In the genomic region with DNA sequence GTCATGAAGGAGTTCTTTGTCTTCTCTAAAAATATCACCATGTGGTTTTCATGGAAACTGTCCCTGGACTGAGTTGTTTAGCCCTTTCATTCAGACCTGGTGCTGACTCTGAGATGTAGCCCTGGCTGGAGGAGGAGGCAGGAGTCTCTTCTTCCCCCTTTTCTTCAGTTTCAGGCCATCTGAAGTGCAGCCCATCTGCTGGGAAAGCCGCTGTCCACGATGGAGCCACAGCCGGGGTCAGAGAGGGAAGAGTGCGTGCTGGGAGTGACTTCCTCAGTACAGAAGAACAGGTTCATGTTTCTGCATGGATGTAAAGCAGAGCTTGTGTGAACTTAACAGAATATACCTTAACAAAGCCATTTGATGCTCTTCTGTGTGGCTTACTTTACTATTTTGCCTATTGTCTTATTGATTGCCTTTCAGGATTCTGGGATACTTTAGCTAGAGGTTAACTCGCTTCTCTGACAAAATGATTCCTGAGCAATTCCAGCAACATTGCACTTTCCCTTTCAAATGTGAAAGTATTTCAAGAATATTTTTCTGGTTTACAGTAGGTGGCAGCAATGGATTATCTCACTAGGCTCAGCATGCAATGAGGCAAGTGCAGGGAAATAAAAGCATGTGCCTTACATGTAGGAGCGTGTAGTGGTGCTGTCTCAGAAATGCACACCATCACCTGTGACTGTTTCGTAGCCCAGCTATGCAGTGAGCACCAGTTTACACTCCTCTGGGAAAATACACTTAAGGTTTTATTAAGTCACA, we compare ENCODE assay signal across 8 mouse cellular contexts. TPM values are rescaled to one million over a fixed set of nuclear protein-coding genes. Genes with fewer than 3 reads are reported as not detected.
A peak's percentile ranks its signal among the peaks of the same experiment; 100 is the strongest.
DNase-seq lines count a peak whose midpoint lies in the region; ATAC-seq and TF ChIP-seq lines count a peak whose summit lies in the region.

No protein-coding gene starts in this region.

- no peaks in the 10 kb centered on the region for H3K9me3 ChIP-seq in heart, embryonic 16.5 days (replicated peaks; ENCODE audit: control insufficient read depth, low read length)
- no peaks in the 10 kb centered on the region for H3K9me3 ChIP-seq in intestine, postnatal 0 days (ENCODE audit: control insufficient read depth)

- no peak for TF ChIP-seq POLR2A in bone marrow macrophage, adult 2 months (IDR thresholded peaks at IDR 0.05; ENCODE audit: borderline replicate concordance, low read depth, low read length)

- no peak for ATAC-seq in heart, embryonic 16.5 days (replicated peaks; ENCODE audit: extremely low read depth, insufficient read depth, low FRiP score)
- ATAC-seq in intestine, postnatal 0 days: no peak

- no peaks in the 10 kb centered on the region for H3K36me3 ChIP-seq in heart, embryonic 16.5 days (ENCODE audit: control insufficient read depth, insufficient read depth)
- no peaks in the 10 kb centered on the region for H3K36me3 ChIP-seq in intestine, postnatal 0 days (ENCODE audit: control insufficient read depth, insufficient read depth)

- DNase-seq in heart, adult 9 months (ENCODE audit: low spot score in 2 of 2): no peak
- DNase-seq in 3T3-L1 (ENCODE audit: low read depth, low spot score): peak; percentile 77
- DNase-seq in ovary, postnatal 10 days (ENCODE audit: low spot score): no peak
- DNase-seq in layer of hippocampus, postnatal 36 days: no peak
- DNase-seq in kidney, postnatal 25 days: no peak

- no peaks in the 10 kb centered on the region for H3K27me3 ChIP-seq in heart, embryonic 16.5 days (ENCODE audit: control insufficient read depth, insufficient read depth, low read length)
- no peaks in the 10 kb centered on the region for H3K27me3 ChIP-seq in intestine, postnatal 0 days (replicated peaks; ENCODE audit: control insufficient read depth, insufficient read depth, low read length)

- no peak overlapping the region for H3K4me2 ChIP-seq in heart, embryonic 16.5 days (ENCODE audit: low read depth, low read length)
- H3K4me2 ChIP-seq in intestine, postnatal 0 days (replicated peaks; ENCODE audit: low read depth): no peak overlapping the region

- H3K27ac ChIP-seq in heart, embryonic 16.5 days (ENCODE audit: low read length): peak overlapping the region; percentile 46; the same call in 1 of the 2 replicates
- no peak overlapping the region for H3K27ac ChIP-seq in bone marrow macrophage, adult 2 months (ENCODE audit: insufficient read depth, low read depth, low read length)
- H3K27ac ChIP-seq in intestine, postnatal 0 days (ENCODE audit: low read depth, low read length): no peak overlapping the region

- no peak for TF ChIP-seq CTCF in bone marrow macrophage, adult 2 months (IDR thresholded peaks at IDR 0.05; ENCODE audit: low read depth, low read length)
- TF ChIP-seq CTCF in intestine, postnatal 0 days (IDR thresholded peaks at IDR 0.05; ENCODE audit: low read depth): peak; percentile 84

- no peaks in the 10 kb centered on the region for H3K4me1 ChIP-seq in heart, embryonic 16.5 days (ENCODE audit: control insufficient read depth, insufficient read depth, low read length)
- H3K4me1 ChIP-seq in bone marrow macrophage, adult 2 months (ENCODE audit: control insufficient read depth, insufficient read depth, low read length): peaks cover 14% of the 10 kb centered on the region
- H3K4me1 ChIP-seq in intestine, postnatal 0 days (replicated peaks; ENCODE audit: control insufficient read depth, insufficient read depth, low read length): no peaks in the 10 kb centered on the region; the same call in 1 of the 2 replicates

- H3K4me3 ChIP-seq in heart, embryonic 16.5 days (ENCODE audit: low read length): no peak overlapping the region
- peak overlapping the region; percentile 11; the same call in 1 of the 2 replicates for H3K4me3 ChIP-seq in bone marrow macrophage, adult 2 months (ENCODE audit: insufficient read depth, low read length)
- no peak overlapping the region for H3K4me3 ChIP-seq in intestine, postnatal 0 days (ENCODE audit: low read depth, low read length)

- H3K9ac ChIP-seq in heart, embryonic 16.5 days (ENCODE audit: low read length): peak overlapping the region; percentile 29; the same call in 1 of the 2 replicates
- no peak overlapping the region for H3K9ac ChIP-seq in intestine, postnatal 0 days (ENCODE audit: low read depth, low read length)

- WGBS in heart, embryonic 16.5 days: 45% methylated on average over 7 of the region's 7 CpGs
- 44% methylated on average over 7 of the region's 7 CpGs for WGBS in intestine, postnatal 0 days

RNA-seq across cellular contexts. Expression of gene Map3k13, which starts 42.3 kb away (rescaled TPM):
- polyA plus RNA-seq in heart, embryonic 16.5 days (2015; fragmentation: Nextera tagmentation; extraction: Ambion mirVana): 0.62 and 0.76 TPM in 2 replicates
- 0.09 TPM in 1 of 2 replicates, not detected in the other for polyA plus RNA-seq in bone marrow macrophage, adult 2 months (2012; ENCODE audit: insufficient read depth, insufficient read length, missing spikeins)
- polyA plus RNA-seq in intestine, postnatal 0 days (2015; fragmentation: Nextera tagmentation; extraction: Ambion mirVana): 4.7 and 5.6 TPM in 2 replicates
- total RNA-seq in layer of hippocampus, postnatal 36 days (2021): 10 to 100 TPM; 15.3 to 17.3 TPM

RNA-seq across cellular contexts. Expression of gene Ehhadh, which starts 48.9 kb away (rescaled TPM):
- polyA plus RNA-seq in heart, embryonic 16.5 days (2015; fragmentation: Nextera tagmentation; extraction: Ambion mirVana): 3.0 and 3.6 TPM in 2 replicates
- 1.6 and 1.8 TPM in 2 replicates for polyA plus RNA-seq in bone marrow macrophage, adult 2 months (2012; ENCODE audit: insufficient read depth, insufficient read length, missing spikeins)
- 36.4 and 38.3 TPM in 2 replicates for polyA plus RNA-seq in intestine, postnatal 0 days (2015; fragmentation: Nextera tagmentation; extraction: Ambion mirVana)
- 1 to 10 TPM; 1.2 to 1.3 TPM for total RNA-seq in layer of hippocampus, postnatal 36 days (2021)
